Mouse (Mus musculus): Measurements from ENCODE around the gene Cd59b. TPM values are rescaled to one million over a fixed set of nuclear protein-coding genes. Genes with fewer than 3 reads are reported as not detected.
"Not testable (repeated sequence)": the region's sequence is repeated elsewhere in the genome, so short reads cannot be mapped to it uniquely, and the experiment has no call there.

Gene Cd59b
- polyA plus RNA-seq, 1 experiment from 2014 or later: 4.4 TPM

DNA sequence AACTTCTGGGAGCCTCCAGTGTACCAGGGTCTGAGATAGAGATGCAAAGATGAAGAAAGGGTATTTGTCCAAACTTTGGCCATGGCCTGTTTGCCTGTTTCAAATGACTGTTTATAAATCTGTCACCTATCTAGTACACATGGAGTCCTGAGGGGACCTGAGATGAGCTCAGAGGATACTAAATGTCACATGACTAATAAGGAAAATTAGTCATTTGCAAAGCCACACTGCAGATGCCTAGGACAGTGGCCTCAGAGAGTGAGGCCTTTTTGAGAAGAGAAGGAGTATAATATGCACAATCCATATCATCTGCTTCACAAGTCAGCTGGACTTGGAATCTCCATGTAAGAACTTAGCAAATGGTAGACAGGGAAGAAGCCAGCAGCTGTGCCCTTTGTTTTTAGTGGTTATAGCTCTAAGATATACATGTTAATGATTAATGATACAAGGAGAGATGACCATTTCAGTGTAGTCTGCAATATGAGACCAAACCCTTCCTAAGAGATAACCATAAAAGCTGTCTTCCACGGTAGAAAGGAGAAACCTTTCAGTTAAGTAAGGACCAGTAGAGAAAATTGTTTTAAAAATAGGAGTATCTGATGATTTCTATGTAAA, 11.9 kb downstream of the Cd59b start:
- not testable (repeated sequence) for H3K36me3 ChIP-seq (replicated peaks); H3K27me3 ChIP-seq (replicated peaks; ENCODE audit: low read depth, poor library complexity, severe bottlenecking); H3K27ac ChIP-seq (replicated peaks); DNase-seq (ENCODE audit: low spot score); H3K4me1 ChIP-seq; H3K4me3 ChIP-seq; H3K9me3 ChIP-seq
- WGBS: no CpG with 5 or more reads among the region's 1 CpGs

DNA sequence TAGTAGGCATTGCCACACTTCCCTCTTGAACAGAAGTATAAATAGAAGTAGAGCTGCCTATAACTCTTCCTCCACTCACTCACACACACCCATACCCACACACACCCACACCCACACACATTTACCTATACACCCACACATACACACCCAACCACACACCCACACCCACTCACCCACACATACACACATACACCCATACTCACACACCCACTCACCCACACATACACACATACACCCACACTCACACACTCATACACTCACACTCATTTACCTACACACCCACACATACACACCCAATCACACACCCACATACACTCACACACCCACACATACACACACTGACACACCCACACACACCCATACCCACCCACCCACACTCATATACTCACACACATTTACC, 12.8 kb downstream of the Cd59b start:
- DNase-seq (ENCODE audit: low spot score): no peak
- no peaks in the 10 kb centered on the region for H3K4me1 ChIP-seq
- H3K9me3 ChIP-seq: no peaks in the 10 kb centered on the region
- H3K4me3 ChIP-seq: no peak overlapping the region
- H3K27me3 ChIP-seq (replicated peaks; ENCODE audit: low read depth, poor library complexity, severe bottlenecking): no peaks in the 10 kb centered on the region
- no peak overlapping the region for H3K27ac ChIP-seq (replicated peaks)
- H3K36me3 ChIP-seq (replicated peaks): no peaks in the 10 kb centered on the region

GRCm38 (mm10) chr2:104084027-104084426, 14.4 kb downstream of the Cd59b start:
- not testable (repeated sequence) for H3K27me3 ChIP-seq (replicated peaks; ENCODE audit: low read depth, poor library complexity, severe bottlenecking); H3K27ac ChIP-seq (replicated peaks)

GRCm38 (mm10) chr2:104087562-104087961, 17.9 kb downstream of the Cd59b start:
- 73% methylated on average over 1 of the region's 1 CpGs for WGBS
- not testable (repeated sequence) for DNase-seq (ENCODE audit: low spot score)

More at GRCm38 (mm10) chr2:104084027-104084426, 14.4 kb downstream of the Cd59b start:
- DNase-seq (ENCODE audit: low spot score); H3K4me3 ChIP-seq; H3K9me3 ChIP-seq; H3K36me3 ChIP-seq (replicated peaks); H3K4me1 ChIP-seq: not testable (repeated sequence)

DNA sequence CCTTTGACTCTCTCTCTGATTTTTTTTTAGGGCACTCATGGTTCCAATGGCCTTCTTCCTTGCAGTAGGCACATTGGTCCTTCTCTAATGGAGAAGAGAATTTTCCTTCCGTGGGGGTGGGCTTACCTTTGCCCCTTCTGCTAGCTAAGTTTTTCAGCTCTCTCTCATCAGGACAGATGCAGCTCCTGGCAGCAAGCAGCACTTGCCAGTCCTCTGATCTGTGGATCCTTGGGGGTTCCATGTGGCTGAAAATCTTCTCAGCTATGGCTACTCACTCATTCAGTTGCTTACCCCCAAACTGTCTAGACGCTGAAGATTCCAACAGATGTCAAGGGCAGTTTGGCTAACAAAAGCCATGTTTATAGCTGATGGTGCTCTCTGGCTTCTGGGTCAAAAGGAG, 23.7 kb downstream of the Cd59b start:
- H3K27me3 ChIP-seq (replicated peaks; ENCODE audit: low read depth, poor library complexity, severe bottlenecking): no peaks in the 10 kb centered on the region
- no peaks in the 10 kb centered on the region for H3K9me3 ChIP-seq
- no peak overlapping the region for H3K27ac ChIP-seq (replicated peaks)
- WGBS: 81% methylated on average over 2 of the region's 2 CpGs
- no peak overlapping the region for H3K4me3 ChIP-seq
- no peak for DNase-seq (ENCODE audit: low spot score)
- H3K4me1 ChIP-seq: peaks cover 18% of the 10 kb centered on the region
- H3K36me3 ChIP-seq (replicated peaks): no peaks in the 10 kb centered on the region

More at GRCm38 (mm10) chr2:104087562-104087961, 17.9 kb downstream of the Cd59b start:
- not testable (repeated sequence) for H3K27ac ChIP-seq (replicated peaks); H3K4me1 ChIP-seq; H3K36me3 ChIP-seq (replicated peaks); H3K9me3 ChIP-seq; H3K4me3 ChIP-seq; H3K27me3 ChIP-seq (replicated peaks; ENCODE audit: low read depth, poor library complexity, severe bottlenecking)

DNA sequence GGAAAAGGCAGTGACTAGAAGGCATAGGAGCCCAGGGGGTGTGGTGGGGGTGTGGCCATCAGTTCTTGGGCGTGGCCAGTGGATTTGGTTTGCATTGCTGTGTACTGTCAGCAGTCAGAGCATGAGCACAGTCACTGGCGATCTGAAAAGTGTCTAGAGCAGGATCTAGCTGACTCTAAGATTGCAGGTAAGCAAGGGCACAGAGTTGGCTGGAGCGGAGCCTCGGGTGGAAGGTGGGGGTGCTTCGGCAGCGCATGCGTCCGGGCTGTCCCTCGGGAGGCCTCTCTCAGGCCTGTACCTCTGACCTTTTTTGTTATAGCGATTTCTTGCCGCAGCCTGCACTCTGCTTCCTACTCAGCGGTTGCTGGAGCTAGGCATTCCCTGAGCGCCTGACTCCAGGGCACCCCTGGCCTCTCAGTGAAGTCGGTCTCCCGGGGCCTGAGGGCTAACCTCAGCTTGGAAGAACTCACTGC, 26.1 kb downstream of the Cd59b start, which contains the start of gene Cd59a:
TSS of gene Cd59a (plus strand) at position 61 of the 473 bp plus-strand sequence.
- peak; percentile 84 for DNase-seq (ENCODE audit: low spot score)
- H3K36me3 ChIP-seq (replicated peaks): no peaks in the 10 kb centered on the region
- H3K27ac ChIP-seq (replicated peaks): peak within 1 kb of the TSS; percentile 86
- no peaks in the 10 kb centered on the region for H3K9me3 ChIP-seq
- H3K4me3 ChIP-seq: peak within 1 kb of the TSS; percentile 62
- H3K4me1 ChIP-seq: peaks cover 27% of the 10 kb centered on the region
- WGBS: 8% methylated on average over 15 of the region's 15 CpGs
- no peaks in the 10 kb centered on the region for H3K27me3 ChIP-seq (replicated peaks; ENCODE audit: low read depth, poor library complexity, severe bottlenecking)

- no peaks in the 10 kb centered on the region for H3K27me3 ChIP-seq (replicated peaks; ENCODE audit: low read depth, poor library complexity, severe bottlenecking)
- DNase-seq (ENCODE audit: low spot score): no peak
- H3K4me1 ChIP-seq: peaks cover 27% of the 10 kb centered on the region
- peak overlapping the region; percentile 62 for H3K4me3 ChIP-seq
- no peaks in the 10 kb centered on the region for H3K9me3 ChIP-seq
- 46% methylated on average over 10 of the region's 10 CpGs for WGBS
- H3K36me3 ChIP-seq (replicated peaks): no peaks in the 10 kb centered on the region
- H3K27ac ChIP-seq (replicated peaks): peak overlapping the region; percentile 86
Observed at GRCm38 (mm10) chr2:104096256-104096655, 26.6 kb downstream of the Cd59b start.

- Histone ChIP-seq H3K4me1 (peaks cover 27% of the 10 kb centered on the region), H3K27ac (replicated peaks) (0 out of 2 replicates have a peak overlapping the region, but pooled peaks have one; percentile 44), H3K4me3 (peak overlapping the region; percentile 62; the same call in 1 of the 2 replicates)
- not testable (repeated sequence) for H3K36me3 ChIP-seq (replicated peaks); H3K9me3 ChIP-seq; H3K27me3 ChIP-seq (replicated peaks; ENCODE audit: low read depth, poor library complexity, severe bottlenecking); DNase-seq (ENCODE audit: low spot score)
- 69% methylated on average over 1 of the region's 1 CpGs for WGBS
Observed at GRCm38 (mm10) chr2:104096796-104097195, 27.1 kb downstream of the Cd59b start.

DNA sequence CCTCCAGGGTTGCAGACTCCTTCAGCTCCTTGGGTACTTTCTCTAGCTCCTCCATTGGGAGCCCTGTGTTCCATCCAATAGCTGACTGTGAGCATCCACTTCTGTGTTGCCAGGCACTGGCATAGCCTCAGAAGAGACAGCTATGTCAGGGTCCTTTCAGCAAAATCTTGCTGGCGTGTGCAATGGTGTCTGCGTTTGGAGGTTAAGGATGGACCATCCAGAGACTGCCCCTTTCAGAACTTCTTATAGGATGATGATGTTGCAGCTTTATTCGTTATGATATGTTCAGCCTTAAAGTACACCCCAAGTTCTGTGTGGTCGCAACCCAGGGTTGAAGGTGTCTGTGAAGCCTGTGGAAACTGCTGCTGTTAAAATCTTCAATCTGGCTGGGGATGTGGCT, 27.7 kb downstream of the Cd59b start:
- H3K36me3 ChIP-seq (replicated peaks); DNase-seq (ENCODE audit: low spot score); H3K9me3 ChIP-seq; H3K27me3 ChIP-seq (replicated peaks; ENCODE audit: low read depth, poor library complexity, severe bottlenecking); H3K4me3 ChIP-seq: not testable (repeated sequence)
- 93% methylated on average over 4 of the region's 4 CpGs for WGBS
- Histone ChIP-seq H3K4me1 (peaks cover 27% of the 10 kb centered on the region), H3K27ac (replicated peaks) (0 out of 2 replicates have a peak overlapping the region, but pooled peaks have one; percentile 1)

DNA sequence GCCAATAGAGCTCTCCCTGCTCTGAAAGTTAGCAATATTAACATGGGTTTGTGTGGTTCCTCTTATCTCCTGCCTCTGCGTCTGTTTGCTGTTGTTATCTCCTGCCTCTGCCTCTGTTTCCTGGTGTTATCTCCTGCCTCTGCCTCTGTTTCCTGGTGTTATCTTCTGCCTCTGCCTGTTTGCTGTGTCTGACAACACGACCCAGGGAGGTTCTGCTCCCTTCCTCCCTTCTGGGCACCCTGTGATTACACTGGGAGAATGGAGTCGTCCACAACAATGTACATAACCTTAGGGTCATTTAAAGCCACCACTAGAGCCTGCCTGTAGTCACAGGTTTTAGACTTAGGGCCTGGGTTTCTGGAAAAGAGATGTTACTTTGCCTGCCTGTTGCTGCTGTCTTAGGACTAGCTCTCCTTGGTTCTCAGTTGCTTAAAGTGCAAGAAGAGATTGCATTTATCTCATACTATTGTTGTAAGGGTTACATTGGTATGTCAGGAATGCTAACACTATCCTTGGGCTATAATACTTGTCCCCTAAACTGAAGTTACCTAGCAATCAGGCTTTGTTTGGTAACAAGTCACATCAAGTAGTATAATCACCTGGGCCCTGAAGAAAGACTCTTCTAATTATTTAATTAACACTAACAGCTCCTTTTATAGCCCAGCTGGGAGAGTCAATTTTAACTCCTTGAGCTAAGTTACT, 29.0 kb downstream of the Cd59b start:
- DNase-seq (ENCODE audit: low spot score): no peak
- Histone ChIP-seq H3K27ac (replicated peaks) (peak overlapping the region; percentile 57), H3K4me1 (peaks cover 27% of the 10 kb centered on the region), H3K9me3 (no peaks in the 10 kb centered on the region), H3K36me3 (replicated peaks) (no peaks in the 10 kb centered on the region), H3K4me3 (no peak overlapping the region), H3K27me3 (replicated peaks; ENCODE audit: low read depth, poor library complexity, severe bottlenecking) (no peaks in the 10 kb centered on the region)
- 32% methylated on average over 3 of the region's 3 CpGs for WGBS

- 94% methylated on average over 2 of the region's 2 CpGs for WGBS
- no peaks in the 10 kb centered on the region for H3K9me3 ChIP-seq
- peak overlapping the region; percentile 57; the same call in 1 of the 2 replicates for H3K27ac ChIP-seq (replicated peaks)
- no peak for DNase-seq (ENCODE audit: low spot score)
- no peaks in the 10 kb centered on the region for H3K27me3 ChIP-seq (replicated peaks; ENCODE audit: low read depth, poor library complexity, severe bottlenecking)
- peaks cover 24% of the 10 kb centered on the region for H3K4me1 ChIP-seq
- no peak overlapping the region for H3K4me3 ChIP-seq
- no peaks in the 10 kb centered on the region for H3K36me3 ChIP-seq (replicated peaks)
Observed at GRCm38 (mm10) chr2:104099231-104099585, 29.6 kb downstream of the Cd59b start.

DNA sequence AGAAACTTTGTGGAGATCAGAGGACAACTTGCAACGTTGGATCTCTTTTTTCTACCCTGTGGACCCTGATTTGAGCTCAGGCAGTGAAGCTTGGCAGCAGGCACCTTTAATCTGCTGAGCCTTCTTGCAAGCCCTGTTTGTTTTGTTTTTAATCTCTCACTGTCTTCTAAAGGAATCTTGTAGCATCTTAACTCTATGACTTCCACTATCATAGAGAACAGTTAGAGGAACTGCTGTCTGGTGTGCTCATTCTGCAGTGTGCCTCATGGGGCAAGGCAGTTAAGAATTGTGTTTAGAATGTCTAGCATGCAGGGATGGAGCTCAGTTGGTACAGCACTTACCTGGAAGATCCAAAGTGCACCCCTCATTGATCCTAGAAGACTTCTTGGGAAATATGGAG, 30.3 kb downstream of the Cd59b start:
- no peak overlapping the region for H3K27ac ChIP-seq (replicated peaks)
- no peaks in the 10 kb centered on the region for H3K36me3 ChIP-seq (replicated peaks)
- DNase-seq (ENCODE audit: low spot score): peak; percentile 2
- H3K4me3 ChIP-seq: no peak overlapping the region
- no peaks in the 10 kb centered on the region for H3K9me3 ChIP-seq
- no peaks in the 10 kb centered on the region for H3K27me3 ChIP-seq (replicated peaks; ENCODE audit: low read depth, poor library complexity, severe bottlenecking)
- H3K4me1 ChIP-seq: peaks cover 24% of the 10 kb centered on the region
- 61% methylated on average over 1 of the region's 1 CpGs for WGBS

DNA sequence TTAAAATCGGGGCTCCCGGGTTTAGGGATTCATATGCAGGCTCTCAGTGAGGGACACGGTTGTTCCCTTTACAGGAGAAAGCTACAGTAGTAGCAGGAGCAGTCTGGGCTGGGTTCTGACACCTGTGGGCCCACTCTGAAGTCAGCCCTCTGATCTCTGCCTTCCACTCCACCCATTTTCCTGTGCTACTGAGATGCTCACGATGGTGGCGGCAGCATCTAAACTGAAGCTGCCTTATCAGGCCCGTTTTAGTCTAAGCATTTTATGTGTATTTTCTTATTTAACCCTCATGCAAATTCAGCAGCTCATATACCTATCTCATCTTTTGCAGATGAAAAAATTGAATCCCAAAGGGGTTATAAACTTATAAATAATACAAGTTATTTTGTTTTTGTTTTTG, 35.2 kb downstream of the Cd59b start:
- H3K27me3 ChIP-seq (replicated peaks; ENCODE audit: low read depth, poor library complexity, severe bottlenecking): no peaks in the 10 kb centered on the region
- peaks cover 4% of the 10 kb centered on the region for H3K4me1 ChIP-seq
- no peak overlapping the region for H3K27ac ChIP-seq (replicated peaks)
- DNase-seq (ENCODE audit: low spot score): no peak
- no peaks in the 10 kb centered on the region for H3K9me3 ChIP-seq
- H3K36me3 ChIP-seq (replicated peaks): no peaks in the 10 kb centered on the region
- WGBS: 93% methylated on average over 6 of the region's 6 CpGs
- H3K4me3 ChIP-seq: no peak overlapping the region

All from embryonic facial prominence, embryonic 10.5 days (tissue).